Mouse (Mus musculus) gastrocnemius, adult 18-20 months (tissue): Measurements from ENCODE around the gene Rora. TPM values are rescaled to one million over a fixed set of nuclear protein-coding genes. Genes with fewer than 3 reads are reported as not detected.

Source experiments
- DNase-seq: peaks from one replicate; pipeline ENCODE4 v3.0.0; 2021; ENCODE audit warnings: low spot score
- total RNA-seq, 2 experiments: library from RNA; stranded (reverse); gene quantifications; 2 replicates each; pipeline ENCODE4 v1.2.3; 2021

The Rora gene
- total RNA-seq, 2 experiments from 2014 or later, result 73.5 to 85.0 TPM

DNA sequence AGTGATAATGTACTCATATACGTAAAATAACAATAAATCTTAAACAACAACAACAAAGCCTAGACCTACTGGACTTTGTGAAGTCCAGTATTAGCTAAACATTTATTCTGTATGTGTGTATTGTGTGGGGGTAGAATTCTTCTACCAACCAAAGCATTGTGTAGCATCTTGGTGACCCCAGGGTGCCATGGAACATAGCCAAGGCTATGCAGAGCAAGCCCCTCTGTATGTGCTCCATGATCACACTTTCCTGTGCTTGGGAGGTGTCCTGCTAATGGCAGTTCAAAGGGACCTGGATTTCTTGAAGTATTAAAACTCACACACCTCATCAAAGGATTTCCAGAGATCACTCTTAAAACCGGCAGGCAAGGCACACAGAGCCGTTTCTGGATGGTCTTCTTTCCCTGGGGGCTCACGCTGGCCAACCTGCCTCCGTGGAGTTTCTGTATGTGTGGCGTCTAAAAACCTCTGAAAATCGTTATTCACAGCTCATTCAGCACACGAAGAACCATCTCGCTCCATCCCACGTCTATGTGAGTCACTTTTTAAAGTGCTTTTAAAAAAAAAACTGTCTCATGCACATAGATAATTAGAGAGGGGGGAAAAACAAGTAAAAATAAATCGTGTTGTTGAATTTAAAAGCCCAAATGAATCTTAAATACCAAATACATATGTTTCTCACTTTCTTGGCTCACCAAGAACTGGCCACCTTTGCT lies 92.5 kb downstream of the Rora start:
- DNase-seq, result no peak

DNA sequence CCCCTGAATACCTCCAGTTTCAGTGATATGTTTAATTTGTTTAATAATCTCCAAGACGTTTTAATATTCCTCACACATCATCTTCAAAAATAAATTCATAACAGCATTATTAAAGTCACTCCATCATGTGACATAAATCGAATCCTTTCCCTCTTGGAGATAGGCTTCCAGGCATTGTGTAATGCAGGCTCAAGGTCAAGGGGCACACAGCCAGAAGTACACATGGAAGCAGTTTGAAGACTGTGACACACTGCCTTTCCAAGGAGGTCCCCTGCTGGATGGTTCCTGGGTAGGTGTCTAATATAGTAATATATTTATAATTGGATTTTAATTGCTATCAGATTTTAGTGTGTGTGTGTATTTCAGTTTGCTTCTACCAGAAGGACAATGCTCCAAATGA lies 103.4 kb downstream of the Rora start:
- peak; percentile 84 for DNase-seq

- DNase-seq, result no peak
Measured at GRCm38 (mm10) chr9:68759324-68759723, 105.7 kb downstream of the Rora start.

- no peak for DNase-seq
Measured at GRCm38 (mm10) chr9:68760329-68760728, 106.7 kb downstream of the Rora start.

DNA sequence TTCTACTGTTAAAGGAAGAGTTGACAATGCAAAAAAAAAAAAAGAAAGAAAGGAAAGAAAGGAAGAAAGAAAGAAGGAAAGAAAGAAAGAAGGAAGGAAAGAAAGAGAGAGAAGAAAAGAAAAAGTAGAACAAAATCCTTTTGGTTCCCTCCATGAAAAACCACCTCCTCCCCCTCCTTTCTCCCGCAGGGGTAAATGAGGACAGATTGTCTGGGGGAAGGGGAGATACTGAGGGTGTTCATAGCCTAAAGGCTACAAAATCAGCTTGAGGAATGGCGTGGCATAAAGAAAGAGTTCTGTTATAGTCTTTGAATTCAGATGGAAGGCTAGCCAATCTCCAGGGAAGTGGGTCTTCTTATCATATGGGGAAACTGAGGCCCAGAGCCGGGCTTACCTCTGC lies 107.3 kb downstream of the Rora start:
- no peak for DNase-seq

- DNase-seq, result no peak
Measured at GRCm38 (mm10) chr9:68761672-68762071, 108.1 kb downstream of the Rora start.

GRCm38 (mm10) chr9:68765595-68765994 lies 112.0 kb downstream of the Rora start:
- no peak for DNase-seq

GRCm38 (mm10) chr9:68769638-68770037 lies 116.1 kb downstream of the Rora start:
- no peak for DNase-seq

- DNase-seq, result peak; percentile 62
Measured at GRCm38 (mm10) chr9:68771383-68771782, 117.8 kb downstream of the Rora start.

GRCm38 (mm10) chr9:68773770-68774169 lies 120.2 kb downstream of the Rora start:
- DNase-seq, result no peak

- DNase-seq, result peak; percentile 45
Measured at GRCm38 (mm10) chr9:68782011-68782410, 128.4 kb downstream of the Rora start.

GRCm38 (mm10) chr9:68782604-68783003 lies 129.0 kb downstream of the Rora start:
- no peak for DNase-seq

DNA sequence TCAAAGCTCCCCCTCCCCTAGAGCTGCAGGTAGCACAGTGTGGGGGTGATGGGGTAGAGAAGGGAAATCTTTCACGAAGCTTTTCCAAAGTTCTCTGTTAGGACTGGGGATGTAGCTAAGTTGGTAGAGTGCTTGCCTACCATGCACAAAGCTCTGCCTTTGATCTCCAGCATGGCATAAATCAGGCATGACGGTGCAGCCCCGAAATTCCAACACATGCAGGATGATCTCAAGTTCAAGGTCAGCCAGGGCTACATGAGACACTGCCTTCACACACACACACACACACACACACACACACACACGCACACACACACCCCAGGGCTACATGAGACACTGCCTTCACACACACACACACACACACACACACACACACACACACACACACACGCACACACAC lies 129.7 kb downstream of the Rora start:
- no peak for DNase-seq

DNA sequence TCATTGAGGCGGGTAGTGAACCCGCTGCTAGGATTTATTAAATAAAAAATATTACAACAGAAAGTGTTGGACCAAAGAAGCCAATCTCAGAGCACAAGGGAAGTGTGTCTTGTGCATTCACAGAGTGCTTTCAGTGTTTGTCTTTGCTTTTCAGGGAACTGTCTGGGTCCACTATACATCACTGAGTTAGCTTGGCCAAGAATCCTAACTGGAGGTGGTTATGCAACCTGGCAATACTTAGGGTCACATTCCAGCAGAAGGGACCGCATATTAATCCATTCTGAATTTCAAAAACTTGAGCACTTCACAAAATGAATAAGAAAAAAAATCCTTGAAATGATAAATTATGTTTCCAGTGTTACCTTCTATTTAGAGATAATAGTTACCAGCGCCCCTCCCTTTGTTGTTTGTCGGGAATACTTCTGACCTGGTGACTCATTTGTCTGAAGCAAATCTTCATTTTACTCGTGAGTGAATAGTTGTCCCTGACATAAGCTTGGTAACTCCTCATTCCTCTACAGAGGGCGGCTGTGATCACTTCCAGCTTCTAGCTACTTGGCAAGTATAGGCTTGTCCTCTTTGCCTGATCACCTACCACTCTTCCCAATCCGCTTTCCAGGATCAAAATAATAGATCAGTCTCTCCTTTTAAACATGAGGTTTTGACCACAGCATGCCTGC lies 133.2 kb downstream of the Rora start:
- DNase-seq, result no peak

GRCm38 (mm10) chr9:68787665-68788064 lies 134.1 kb downstream of the Rora start:
- DNase-seq, result no peak

DNA sequence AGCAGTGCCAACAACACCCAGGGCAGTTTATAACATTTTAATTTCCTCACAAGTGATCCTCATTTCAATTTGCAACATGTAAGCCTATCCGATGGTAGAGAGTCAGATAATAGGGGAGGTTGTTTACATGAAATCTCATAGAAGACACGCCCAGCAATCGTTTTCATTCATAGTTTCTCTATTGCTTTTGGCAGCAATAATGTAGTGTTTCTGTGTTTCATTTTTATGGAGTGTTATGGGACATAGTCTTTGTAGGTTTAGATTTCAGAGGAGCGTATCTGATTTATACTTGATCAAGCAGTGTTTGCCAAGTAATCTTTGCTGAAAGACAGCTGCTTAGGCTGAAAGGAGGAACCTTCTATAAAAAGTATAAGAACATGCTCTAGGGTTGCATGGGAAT lies 137.3 kb downstream of the Rora start:
- DNase-seq, result no peak

DNA sequence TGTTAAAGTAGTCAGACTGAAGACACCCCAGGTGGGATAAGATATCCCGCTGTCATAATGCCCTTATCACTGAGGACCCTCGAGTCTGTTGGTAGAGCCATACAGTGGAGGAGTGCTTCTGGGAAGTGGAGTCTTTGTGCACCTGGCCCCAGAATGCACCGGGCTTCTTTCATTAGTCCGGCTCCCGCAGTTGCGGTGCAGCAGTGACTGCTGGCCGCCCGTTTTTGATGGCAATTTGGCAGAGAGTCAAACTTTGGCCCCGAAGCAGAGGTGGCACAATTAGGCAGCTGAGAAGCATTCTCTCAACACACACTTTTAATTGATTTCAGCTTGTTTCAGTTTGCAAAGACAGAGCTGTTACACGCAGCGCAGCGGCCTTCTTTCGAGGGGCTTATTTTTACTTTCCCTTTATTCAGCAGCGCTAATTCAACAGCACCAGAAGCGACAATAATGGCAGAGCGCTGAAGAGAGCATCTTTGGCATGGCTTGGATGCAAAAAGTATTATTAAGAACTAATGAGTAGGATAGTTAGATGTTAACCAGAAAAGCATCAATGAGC lies 138.5 kb downstream of the Rora start:
- no peak for DNase-seq

- DNase-seq, result no peak
Measured at GRCm38 (mm10) chr9:68795314-68795713, 141.7 kb downstream of the Rora start.

DNA sequence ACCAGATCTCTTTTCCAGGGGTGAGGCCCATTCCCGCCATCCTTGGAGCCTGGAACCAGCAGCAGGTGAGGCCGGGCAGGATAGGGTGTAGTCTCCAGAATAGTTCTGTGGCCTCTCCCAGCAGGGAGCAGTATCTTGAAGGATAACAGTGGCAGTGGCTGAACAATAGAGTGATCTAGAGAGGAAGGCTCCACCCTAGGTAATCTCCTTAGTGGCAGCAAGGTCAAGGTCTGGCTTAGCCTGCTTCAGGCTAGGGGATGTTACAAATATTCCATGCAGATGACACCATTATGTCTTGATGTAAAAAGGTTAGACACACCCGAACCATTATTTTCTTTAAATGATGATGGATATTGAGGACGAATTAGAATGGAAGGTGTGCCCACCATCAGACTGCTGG lies 144.6 kb downstream of the Rora start:
- DNase-seq, result no peak

DNA sequence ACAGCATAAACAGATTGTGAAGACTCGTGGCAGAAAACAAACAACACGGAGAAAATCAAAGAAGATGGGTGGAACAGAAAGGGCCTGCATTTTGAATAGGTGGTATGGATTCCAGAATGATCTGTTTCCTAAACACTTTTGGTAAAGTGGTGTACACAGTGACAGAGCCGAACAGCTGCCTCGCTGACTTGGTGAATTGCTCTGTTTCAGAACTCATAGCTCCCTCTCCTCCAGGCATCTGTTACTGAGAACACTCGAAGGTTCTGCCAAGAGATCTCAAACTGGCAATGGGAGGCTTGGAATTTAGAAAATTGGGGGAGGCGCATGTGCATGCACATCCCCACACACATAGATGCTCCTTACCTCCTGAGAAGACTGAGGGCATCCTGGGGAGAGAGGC lies 145.5 kb downstream of the Rora start:
- DNase-seq, result no peak

- peak; percentile 75 for DNase-seq
Measured at GRCm38 (mm10) chr9:68804229-68804628, 150.6 kb downstream of the Rora start.

GRCm38 (mm10) chr9:68805776-68806175 lies 152.2 kb downstream of the Rora start:
- DNase-seq, result no peak

DNA sequence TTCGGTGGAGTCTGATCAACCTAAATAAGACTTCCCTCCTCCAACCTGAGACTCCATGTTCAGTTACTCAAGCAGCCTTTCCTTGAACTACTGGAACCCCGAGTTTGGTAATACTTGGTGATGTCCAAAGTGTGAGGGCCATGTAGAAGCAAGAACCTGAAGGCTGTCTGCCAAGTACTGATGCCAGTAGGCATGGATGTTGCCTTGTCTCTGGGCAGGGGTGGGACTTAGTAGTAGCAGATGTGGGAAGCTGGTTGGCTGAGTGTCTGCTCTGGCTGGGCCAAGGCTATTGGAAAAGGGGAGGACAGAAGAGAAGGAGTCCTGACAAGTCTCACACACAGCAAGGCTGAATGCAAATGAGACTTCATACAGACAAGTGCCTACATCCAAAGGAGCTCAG lies 154.1 kb downstream of the Rora start:
- DNase-seq, result no peak
